Mouse (Mus musculus) olfactory bulb, adult 2 months (tissue): ENCODE measurements around the gene Mepe. TPM values are rescaled to one million over a fixed set of nuclear protein-coding genes. Genes with fewer than 3 reads are reported as not detected.
A peak's percentile ranks its signal among the peaks of the same experiment; 100 is the strongest.

Source experiments
- H3K27ac ChIP-seq: fragments of 200-500 bp; 2 replicates; pipeline ENCODE4 v1.5.1; 2012; ENCODE audit warnings: low read depth, low read length; ENCODE audit not compliant: insufficient read depth
- H3K4me1 ChIP-seq: fragments of 200-500 bp; 2 replicates; pipeline ENCODE4 v1.6.1; 2012; ENCODE audit warnings: low read length; ENCODE audit not compliant: control insufficient read depth, insufficient read depth
- H3K4me3 ChIP-seq: fragments of 200-500 bp; 2 replicates; pipeline ENCODE4 v1.5.1; 2012; ENCODE audit warnings: mild to moderate bottlenecking, low read depth, low read length, moderate library complexity; ENCODE audit not compliant: insufficient read depth
- CTCF ChIP-seq: fragments of 200-500 bp; IDR thresholded peaks from 2 replicates; pipeline ENCODE4 v1.5.1; 2012; ENCODE audit warnings: low read depth, mild to moderate bottlenecking, low read length, moderate library complexity; ENCODE audit not compliant: insufficient read depth
- POLR2A ChIP-seq: fragments of 200-500 bp; IDR thresholded peaks from 2 replicates; pipeline ENCODE4 v1.6.1; 2012; ENCODE audit warnings: mild to moderate bottlenecking, low read depth, low read length, moderate library complexity; ENCODE audit not compliant: insufficient read depth
- WGBS: fragments of 180-500 bp; shearing (Covaris S2); methylation state at CpG from one replicate; pipeline ENCODE4 v1.1.7; 2018; 5-methylcytosine and 5-hydroxymethylcytosine counted together
- polyA plus RNA-seq: library from polyadenylated mRNA; stranded (reverse); fragments of >200 nt; gene quantifications from 2 replicates; pipeline ENCODE4 v1.2.4, GENCODE M21; 2012; ENCODE audit warnings: low replicate concordance; ENCODE audit not compliant: missing spikeins, insufficient read depth, insufficient read length

Mepe gene
- polyA plus RNA-seq, 1 experiment = not detected

- Histone ChIP-seq H3K4me1 (peaks cover 17% of the 10 kb centered on the region), H3K4me3 (no peak overlapping the region), H3K27ac (no peak overlapping the region)
- 67% methylated on average over 3 of the region's 3 CpGs for WGBS
- no peak for TF ChIP-seq CTCF
- TF ChIP-seq POLR2A = no peak
Observed at GRCm38 (mm10) chr5:104332296-104332695, 7.2 kb downstream of the Mepe start.

- TF ChIP-seq CTCF = no peak
- TF ChIP-seq POLR2A = no peak
- peaks cover 10% of the 10 kb centered on the region for H3K4me1 ChIP-seq
- 21% methylated on average over 7 of the region's 7 CpGs for WGBS
Observed at GRCm38 (mm10) chr5:104333231-104333640, 8.1 kb downstream of the Mepe start.

GRCm38 (mm10) chr5:104333643-104334042 is 8.5 kb downstream of the Mepe start:
- TF ChIP-seq POLR2A (no peak), CTCF (no peak)
- WGBS = 79% methylated on average over 6 of the region's 6 CpGs
- Histone ChIP-seq H3K4me1 (peaks cover 6% of the 10 kb centered on the region), H3K4me3 (no peak overlapping the region), H3K27ac (no peak overlapping the region)

More at GRCm38 (mm10) chr5:104333231-104333640, 8.1 kb downstream of the Mepe start:
- Histone ChIP-seq H3K4me3 (no peak overlapping the region), H3K27ac (no peak overlapping the region)

DNA sequence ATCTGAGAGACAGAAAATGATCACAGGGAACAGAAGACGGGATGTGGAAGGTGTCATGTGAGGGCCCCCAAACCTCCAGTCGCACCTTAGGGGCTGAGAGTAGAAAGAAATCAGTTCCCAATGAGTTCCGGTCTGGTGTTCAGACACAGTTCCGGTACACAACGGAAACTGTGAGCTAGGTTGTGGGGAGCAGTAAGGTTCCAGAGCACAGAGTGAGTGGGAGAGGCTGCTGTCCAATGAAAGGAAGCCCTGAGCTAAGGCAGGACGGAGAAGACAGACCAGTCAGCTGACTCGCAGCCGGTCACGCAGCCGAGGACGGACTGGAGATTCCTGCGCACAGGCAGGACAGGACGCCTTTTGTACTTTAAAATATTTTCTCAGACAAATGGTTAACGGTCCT is 9.4 kb downstream of the Mepe start:
- peaks cover 6% of the 10 kb centered on the region for H3K4me1 ChIP-seq
- WGBS = 76% methylated on average over 14 of the region's 14 CpGs
- H3K4me3 ChIP-seq = no peak overlapping the region
- TF ChIP-seq POLR2A (no peak), CTCF (no peak)
- H3K27ac ChIP-seq = no peak overlapping the region

GRCm38 (mm10) chr5:104335962-104336361 is 10.8 kb downstream of the Mepe start:
- WGBS = 93% methylated on average over 5 of the region's 5 CpGs
- TF ChIP-seq POLR2A = no peak
- no peak for TF ChIP-seq CTCF
- Histone ChIP-seq H3K27ac (no peak overlapping the region), H3K4me1 (peaks cover 5% of the 10 kb centered on the region), H3K4me3 (no peak overlapping the region)

DNA sequence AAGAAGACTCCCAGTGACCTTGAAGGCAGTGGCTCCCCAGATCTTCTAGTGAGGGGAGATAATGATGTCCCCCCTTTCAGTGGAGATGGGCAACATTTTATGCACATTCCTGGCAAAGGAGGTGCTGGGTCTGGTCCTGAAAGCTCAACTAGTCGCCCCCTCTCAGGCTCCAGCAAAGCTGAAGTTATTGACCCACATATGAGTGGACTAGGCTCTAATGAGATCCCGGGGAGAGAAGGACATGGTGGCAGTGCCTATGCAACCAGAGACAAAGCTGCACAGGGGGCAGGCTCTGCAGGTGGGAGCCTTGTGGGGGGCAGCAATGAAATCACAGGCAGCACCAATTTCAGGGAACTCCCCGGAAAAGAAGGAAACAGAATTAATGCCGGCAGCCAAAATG is 12.4 kb downstream of the Mepe start:
- TF ChIP-seq POLR2A = no peak
- TF ChIP-seq CTCF = no peak
- WGBS = 71% methylated on average over 4 of the region's 4 CpGs
- no peak overlapping the region for H3K4me3 ChIP-seq
- H3K27ac ChIP-seq = no peak overlapping the region
- H3K4me1 ChIP-seq = peaks cover 5% of the 10 kb centered on the region

DNA sequence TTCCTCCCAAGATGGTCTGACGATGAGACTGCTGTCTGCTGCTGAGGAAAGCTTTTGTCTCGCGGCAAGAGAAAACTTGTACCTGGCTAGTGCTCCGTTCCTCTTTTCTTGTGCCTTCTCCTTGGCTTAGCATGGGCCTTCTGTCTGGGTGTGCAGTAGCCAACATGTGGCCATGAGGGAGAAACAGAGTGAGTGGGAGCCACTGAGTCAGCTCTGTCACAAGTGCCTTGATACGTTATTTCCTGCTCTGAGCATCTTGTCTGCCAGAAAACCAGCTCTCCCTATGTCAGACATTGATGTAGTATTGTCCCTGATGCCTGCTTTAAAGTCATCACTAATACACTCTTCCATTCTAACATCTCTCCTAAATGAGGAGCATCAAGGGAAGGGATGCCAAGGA is 13.9 kb downstream of the Mepe start:
- no peak overlapping the region for H3K4me3 ChIP-seq
- 81% methylated on average over 5 of the region's 5 CpGs for WGBS
- H3K27ac ChIP-seq = no peak overlapping the region
- peaks cover 5% of the 10 kb centered on the region for H3K4me1 ChIP-seq
- TF ChIP-seq POLR2A = no peak
- no peak for TF ChIP-seq CTCF

- Histone ChIP-seq H3K4me1 (peaks cover 2% of the 10 kb centered on the region), H3K27ac (no peak overlapping the region), H3K4me3 (no peak overlapping the region)
- peak; percentile 46; the same call in 1 of the 2 replicates for TF ChIP-seq CTCF
- TF ChIP-seq POLR2A = no peak
- 16% methylated on average over 14 of the region's 14 CpGs for WGBS
Observed at GRCm38 (mm10) chr5:104339706-104340512, 14.8 kb downstream of the Mepe start.

DNA sequence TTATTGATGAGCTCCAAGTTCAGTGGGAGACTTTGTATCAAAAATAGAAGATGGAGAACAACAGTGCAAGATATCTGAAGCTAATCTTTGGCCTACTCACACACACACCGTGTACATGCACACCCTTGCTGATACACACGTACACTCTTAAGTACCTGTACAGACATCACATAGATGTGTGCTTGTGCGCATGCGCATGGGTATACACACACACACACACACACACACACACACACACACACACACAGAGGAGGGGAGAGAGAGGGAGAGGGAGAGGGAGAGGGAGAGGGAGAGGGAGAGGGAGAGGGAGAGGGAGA is 15.3 kb downstream of the Mepe start:
- no peak for TF ChIP-seq CTCF
- no peak for TF ChIP-seq POLR2A
- Histone ChIP-seq H3K27ac (no peak overlapping the region), H3K4me3 (no peak overlapping the region), H3K4me1 (peaks cover 2% of the 10 kb centered on the region)
- WGBS = 85% methylated on average over 4 of the region's 4 CpGs
